Mouse (Mus musculus): Measurements from ENCODE around the gene Smap2. TPM values are rescaled to one million over a fixed set of nuclear protein-coding genes. Genes with fewer than 3 reads are reported as not detected.
A peak's percentile ranks its signal among the peaks of the same experiment; 100 is the strongest.

The Smap2 gene
- polyA plus RNA-seq, 1 experiment from 2014 or later, result 17.1 TPM

- ATAC-seq (replicated peaks; ENCODE audit: low FRiP score), result no peak
- no peaks in the 10 kb centered on the region for H3K4me1 ChIP-seq (replicated peaks; ENCODE audit: control insufficient read depth, insufficient read depth, low read length)
- 88% methylated on average over 1 of the region's 1 CpGs for WGBS
- DNase-seq (ENCODE audit: low spot score), result no peak
- no peak overlapping the region for H3K4me2 ChIP-seq (ENCODE audit: low read depth, low read length, severe bottlenecking)
- no peaks in the 10 kb centered on the region for H3K27me3 ChIP-seq (ENCODE audit: control insufficient read depth, insufficient read depth, low read length)
- H3K9me3 ChIP-seq (ENCODE audit: control insufficient read depth, low read length), result no peaks in the 10 kb centered on the region
- no peak overlapping the region for H3K9ac ChIP-seq (ENCODE audit: low read length)
- no peak overlapping the region for H3K27ac ChIP-seq (ENCODE audit: low read depth, low read length)
- H3K4me3 ChIP-seq (ENCODE audit: low read depth, low read length), result no peak overlapping the region
- no peaks in the 10 kb centered on the region for H3K36me3 ChIP-seq (ENCODE audit: control insufficient read depth, insufficient read depth, low read length)
These were observed 11.1 kb upstream of the Smap2 start for GRCm38 (mm10) chr4:121028146-121028545.

GRCm38 (mm10) chr4:121025681-121026080 lies 8.6 kb upstream of the Smap2 start:
- Histone ChIP-seq H3K27me3 (ENCODE audit: control insufficient read depth, insufficient read depth, low read length) (no peaks in the 10 kb centered on the region), H3K27ac (ENCODE audit: low read depth, low read length) (no peak overlapping the region), H3K36me3 (ENCODE audit: control insufficient read depth, insufficient read depth, low read length) (no peaks in the 10 kb centered on the region), H3K4me2 (ENCODE audit: low read depth, low read length, severe bottlenecking) (no peak overlapping the region), H3K9me3 (ENCODE audit: control insufficient read depth, low read length) (no peaks in the 10 kb centered on the region), H3K9ac (ENCODE audit: low read length) (no peak overlapping the region), H3K4me3 (ENCODE audit: low read depth, low read length) (no peak overlapping the region), H3K4me1 (replicated peaks; ENCODE audit: control insufficient read depth, insufficient read depth, low read length) (no peaks in the 10 kb centered on the region)
- WGBS, result 77% methylated on average over 2 of the region's 2 CpGs
- ATAC-seq (replicated peaks; ENCODE audit: low FRiP score), result no peak
- DNase-seq (ENCODE audit: low spot score), result no peak

- no peaks in the 10 kb centered on the region for H3K36me3 ChIP-seq (ENCODE audit: control insufficient read depth, insufficient read depth, low read length)
- no peaks in the 10 kb centered on the region for H3K27me3 ChIP-seq (ENCODE audit: control insufficient read depth, insufficient read depth, low read length)
- no peak overlapping the region for H3K9ac ChIP-seq (ENCODE audit: low read length)
- no peaks in the 10 kb centered on the region for H3K4me1 ChIP-seq (replicated peaks; ENCODE audit: control insufficient read depth, insufficient read depth, low read length)
- no peak overlapping the region for H3K4me2 ChIP-seq (ENCODE audit: low read depth, low read length, severe bottlenecking)
- H3K4me3 ChIP-seq (ENCODE audit: low read depth, low read length), result no peak overlapping the region
- no peaks in the 10 kb centered on the region for H3K9me3 ChIP-seq (ENCODE audit: control insufficient read depth, low read length)
- no peak overlapping the region for H3K27ac ChIP-seq (ENCODE audit: low read depth, low read length)
- DNase-seq (ENCODE audit: low spot score), result no peak
- 92% methylated on average over 2 of the region's 2 CpGs for WGBS
- no peak for ATAC-seq (replicated peaks; ENCODE audit: low FRiP score)
These were observed 6.9 kb upstream of the Smap2 start for GRCm38 (mm10) chr4:121023941-121024340.

- Histone ChIP-seq H3K9ac (ENCODE audit: low read length) (no peak overlapping the region), H3K4me1 (replicated peaks; ENCODE audit: control insufficient read depth, insufficient read depth, low read length) (no peaks in the 10 kb centered on the region), H3K9me3 (ENCODE audit: control insufficient read depth, low read length) (no peaks in the 10 kb centered on the region), H3K4me3 (ENCODE audit: low read depth, low read length) (no peak overlapping the region), H3K4me2 (ENCODE audit: low read depth, low read length, severe bottlenecking) (no peak overlapping the region), H3K27ac (ENCODE audit: low read depth, low read length) (no peak overlapping the region), H3K27me3 (ENCODE audit: control insufficient read depth, insufficient read depth, low read length) (no peaks in the 10 kb centered on the region), H3K36me3 (ENCODE audit: control insufficient read depth, insufficient read depth, low read length) (no peaks in the 10 kb centered on the region)
- no peak for ATAC-seq (replicated peaks; ENCODE audit: low FRiP score)
- DNase-seq (ENCODE audit: low spot score), result no peak
- 86% methylated on average over 7 of the region's 7 CpGs for WGBS
These were observed 6.4 kb upstream of the Smap2 start for GRCm38 (mm10) chr4:121023464-121023863.

- Histone ChIP-seq H3K9me3 (ENCODE audit: control insufficient read depth, low read length) (no peaks in the 10 kb centered on the region), H3K36me3 (ENCODE audit: control insufficient read depth, insufficient read depth, low read length) (no peaks in the 10 kb centered on the region), H3K9ac (ENCODE audit: low read length) (no peak overlapping the region), H3K4me2 (ENCODE audit: low read depth, low read length, severe bottlenecking) (no peak overlapping the region), H3K4me1 (replicated peaks; ENCODE audit: control insufficient read depth, insufficient read depth, low read length) (no peaks in the 10 kb centered on the region), H3K4me3 (ENCODE audit: low read depth, low read length) (no peak overlapping the region), H3K27me3 (ENCODE audit: control insufficient read depth, insufficient read depth, low read length) (no peaks in the 10 kb centered on the region), H3K27ac (ENCODE audit: low read depth, low read length) (no peak overlapping the region)
- DNase-seq (ENCODE audit: low spot score), result no peak
- no peak for ATAC-seq (replicated peaks; ENCODE audit: low FRiP score)
These were observed 4.9 kb upstream of the Smap2 start for GRCm38 (mm10) chr4:121021911-121022310.

GRCm38 (mm10) chr4:121020040-121020790 lies 3.2 kb upstream of the Smap2 start:
- Histone ChIP-seq H3K9ac (ENCODE audit: low read length) (no peak overlapping the region), H3K9me3 (ENCODE audit: control insufficient read depth, low read length) (no peaks in the 10 kb centered on the region), H3K36me3 (ENCODE audit: control insufficient read depth, insufficient read depth, low read length) (no peaks in the 10 kb centered on the region), H3K4me2 (ENCODE audit: low read depth, low read length, severe bottlenecking) (no peak overlapping the region), H3K4me3 (ENCODE audit: low read depth, low read length) (no peak overlapping the region), H3K27me3 (ENCODE audit: control insufficient read depth, insufficient read depth, low read length) (no peaks in the 10 kb centered on the region), H3K27ac (ENCODE audit: low read depth, low read length) (no peak overlapping the region), H3K4me1 (replicated peaks; ENCODE audit: control insufficient read depth, insufficient read depth, low read length) (peaks cover 3% of the 10 kb centered on the region; the same call in 1 of the 2 replicates)
- no peak for ATAC-seq (replicated peaks; ENCODE audit: low FRiP score)
- 75% methylated on average over 10 of the region's 10 CpGs for WGBS
- DNase-seq (ENCODE audit: low spot score), result no peak

GRCm38 (mm10) chr4:121018250-121018649 lies 1.2 kb upstream of the Smap2 start:
- H3K9ac ChIP-seq (ENCODE audit: low read length), result no peak overlapping the region
- no peak overlapping the region for H3K4me3 ChIP-seq (ENCODE audit: low read depth, low read length)
- H3K4me2 ChIP-seq (ENCODE audit: low read depth, low read length, severe bottlenecking), result no peak overlapping the region
- ATAC-seq (replicated peaks; ENCODE audit: low FRiP score) (no peak), DNase-seq (ENCODE audit: low spot score) (no peak)
- WGBS, result 91% methylated on average over 3 of the region's 3 CpGs
- H3K27me3 ChIP-seq (ENCODE audit: control insufficient read depth, insufficient read depth, low read length), result no peaks in the 10 kb centered on the region
- H3K27ac ChIP-seq (ENCODE audit: low read depth, low read length), result no peak overlapping the region
- no peaks in the 10 kb centered on the region for H3K9me3 ChIP-seq (ENCODE audit: control insufficient read depth, low read length)
- H3K36me3 ChIP-seq (ENCODE audit: control insufficient read depth, insufficient read depth, low read length), result no peaks in the 10 kb centered on the region
- H3K4me1 ChIP-seq (replicated peaks; ENCODE audit: control insufficient read depth, insufficient read depth, low read length), result peaks cover 3% of the 10 kb centered on the region; the same call in 1 of the 2 replicates

- Histone ChIP-seq H3K9me3 (ENCODE audit: control insufficient read depth, low read length) (no peaks in the 10 kb centered on the region), H3K4me2 (ENCODE audit: low read depth, low read length, severe bottlenecking) (peak overlapping the region; percentile 95), H3K27me3 (ENCODE audit: control insufficient read depth, insufficient read depth, low read length) (no peaks in the 10 kb centered on the region), H3K27ac (ENCODE audit: low read depth, low read length) (no peak overlapping the region), H3K9ac (ENCODE audit: low read length) (peak overlapping the region; percentile 79), H3K36me3 (ENCODE audit: control insufficient read depth, insufficient read depth, low read length) (no peaks in the 10 kb centered on the region), H3K4me1 (replicated peaks; ENCODE audit: control insufficient read depth, insufficient read depth, low read length) (peaks cover 3% of the 10 kb centered on the region; the same call in 1 of the 2 replicates), H3K4me3 (ENCODE audit: low read depth, low read length) (peak overlapping the region; percentile 87)
- DNase-seq (ENCODE audit: low spot score), result peak; percentile 71
- WGBS, result 8% methylated on average over 40 of the region's 40 CpGs
- no peak; the same call in none of the 2 replicates for ATAC-seq (replicated peaks; ENCODE audit: low FRiP score)
These were observed 787 bp downstream of the Smap2 start for GRCm38 (mm10) chr4:121016021-121016898.

Measured in forebrain, embryonic 11.5 days (tissue).